Mouse (Mus musculus) gastrocnemius, postnatal 4 days (tissue): ENCODE results near the gene Kansl2. TPM values are rescaled to one million over a fixed set of nuclear protein-coding genes. Genes with fewer than 3 reads are reported as not detected.
"Not testable (repeated sequence)": the region's sequence is repeated elsewhere in the genome, so short reads cannot be mapped to it uniquely, and the experiment has no call there.

Source experiments
- DNase-seq, 2 experiments: peaks; one replicate each; pipeline ENCODE4 v3.0.0; 2021 to 2022; ENCODE audit warnings: low spot score in 2 of 2, mixed read lengths in 2 of 2
- total RNA-seq, 2 experiments: library from RNA; stranded (reverse); gene quantifications; 2 replicates each; pipeline ENCODE4 v1.2.3; 2021

The Kansl2 gene
- total RNA-seq, 2 experiments from 2014 or later, result 75.4 to 83.9 TPM

DNA sequence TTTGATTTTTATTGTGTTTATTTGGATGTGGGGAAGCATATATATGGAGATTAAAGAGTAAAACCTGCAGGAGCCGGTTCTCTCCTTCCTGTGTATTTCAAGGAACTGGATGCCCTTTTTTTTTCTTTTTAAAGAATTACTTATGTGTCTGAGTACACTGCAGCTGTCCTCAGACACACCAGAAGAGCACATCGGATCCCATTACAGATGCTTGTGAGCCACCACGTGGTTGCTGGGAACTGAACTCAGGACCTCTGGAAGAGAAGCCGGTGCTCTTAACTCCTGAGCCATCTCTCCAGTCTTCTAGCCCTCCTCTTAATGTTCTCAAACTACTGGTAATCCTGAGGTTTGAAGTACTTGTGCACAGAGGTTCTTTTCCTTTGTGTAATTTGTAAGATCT, 3.9 kb upstream of the Kansl2 start:
- no peak for DNase-seq

GRCm38 (mm10) chr15:98536828-98537510, 2.9 kb upstream of the Kansl2 start:
- DNase-seq, result no peak

- DNase-seq, result no peak
Observed at GRCm38 (mm10) chr15:98535921-98536320, 1.9 kb upstream of the Kansl2 start.

DNA sequence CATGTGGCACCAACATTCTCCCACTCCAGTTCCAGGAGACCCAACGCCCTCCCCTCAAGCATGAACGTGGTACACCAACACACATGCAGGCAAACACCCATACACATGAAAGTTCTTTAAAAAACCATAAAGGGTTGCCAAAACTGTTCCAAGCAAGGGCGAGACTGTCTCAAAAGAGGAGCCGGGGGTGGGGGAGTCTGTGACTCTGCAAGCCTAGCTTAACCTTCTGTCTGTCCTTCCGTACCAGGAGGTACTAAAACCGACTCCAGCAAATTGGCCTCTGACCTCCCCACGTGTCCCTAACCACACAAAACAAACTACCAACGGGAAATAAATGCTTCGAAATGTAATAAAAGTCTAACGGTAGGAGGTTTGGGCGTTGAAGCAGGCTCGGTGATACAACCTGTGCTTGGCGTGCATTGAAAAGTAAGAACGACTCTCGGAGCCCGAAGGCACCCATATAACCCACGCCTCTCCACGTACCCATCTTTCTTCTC, 981 bp downstream of the Kansl2 start:
- DNase-seq, result no peak

DNA sequence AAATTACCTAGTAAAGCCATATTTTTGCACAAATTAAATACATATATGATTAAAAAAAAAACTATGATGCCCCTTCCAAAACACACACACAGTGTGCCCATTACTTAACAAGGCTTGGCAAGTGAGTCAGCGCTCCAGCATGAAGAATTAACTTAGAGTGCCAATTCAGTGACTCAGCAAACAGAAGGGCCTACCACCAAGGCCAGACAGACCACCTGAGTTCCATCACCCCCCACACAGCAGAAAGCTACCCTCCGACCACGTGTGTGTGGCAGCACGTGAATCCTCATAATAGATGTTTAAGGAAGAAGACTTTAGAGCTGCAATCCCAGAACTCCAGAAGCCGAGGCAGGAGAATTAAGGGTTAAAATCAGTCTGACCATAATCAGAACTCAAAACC, 1.8 kb downstream of the Kansl2 start:
- no peak for DNase-seq

DNA sequence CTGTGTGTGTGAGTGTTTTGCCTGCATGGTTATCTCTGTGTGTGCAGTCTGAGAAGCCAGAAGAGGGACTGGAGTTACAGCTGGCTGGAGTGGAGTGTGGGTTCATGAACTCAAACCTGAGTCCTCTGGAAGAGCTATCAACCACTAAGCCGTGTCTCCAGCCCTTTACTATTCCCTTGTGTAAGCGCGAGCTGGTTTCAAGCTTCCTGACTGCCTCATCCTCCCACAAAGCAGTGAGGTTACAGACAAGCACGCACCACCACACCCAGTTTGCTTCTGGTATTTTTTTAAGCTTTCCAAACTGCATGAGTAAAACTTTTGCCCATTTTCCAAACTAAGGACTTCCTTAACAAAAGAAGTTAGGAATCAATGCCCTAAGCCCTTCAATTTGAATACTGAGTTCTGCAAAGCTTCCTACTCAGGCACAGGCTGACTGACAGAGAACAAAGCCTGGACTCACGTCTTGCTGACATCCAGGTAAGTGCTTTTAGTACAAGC, 5.9 kb downstream of the Kansl2 start:
- DNase-seq, result no peak

DNA sequence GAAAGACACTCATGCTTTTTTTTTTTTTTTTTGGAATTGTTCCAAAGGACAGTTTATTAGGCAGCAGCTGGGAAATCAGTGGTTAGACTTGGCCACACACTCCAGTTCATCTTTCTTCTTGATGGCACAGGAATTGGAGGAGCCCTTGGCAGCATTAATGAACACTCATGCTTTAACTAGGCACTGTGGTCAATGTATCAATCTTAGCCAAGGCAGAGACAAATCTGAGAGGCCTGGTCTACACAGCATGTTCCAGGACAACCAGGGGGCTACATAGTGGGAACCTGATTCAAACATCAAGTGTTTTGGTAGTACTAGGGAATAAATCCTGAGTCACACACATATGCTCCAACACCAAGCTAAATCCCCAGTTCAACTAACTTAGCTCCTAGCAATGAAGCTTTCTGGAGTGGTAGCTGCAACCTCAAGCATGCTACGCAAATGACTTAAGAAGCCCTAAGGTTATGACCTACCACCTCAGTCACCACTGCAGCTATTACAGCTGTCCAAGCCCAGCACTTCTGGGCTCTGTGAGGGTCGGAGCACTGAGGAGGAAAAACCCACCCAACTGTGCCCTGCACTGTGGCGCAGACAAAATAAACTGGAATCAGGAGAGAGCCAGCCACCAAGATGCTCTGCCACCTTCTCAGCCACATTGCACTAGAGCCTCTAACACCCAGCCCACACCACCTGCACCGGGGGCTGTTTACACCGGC, 6.8 kb downstream of the Kansl2 start:
- no peak for DNase-seq

DNA sequence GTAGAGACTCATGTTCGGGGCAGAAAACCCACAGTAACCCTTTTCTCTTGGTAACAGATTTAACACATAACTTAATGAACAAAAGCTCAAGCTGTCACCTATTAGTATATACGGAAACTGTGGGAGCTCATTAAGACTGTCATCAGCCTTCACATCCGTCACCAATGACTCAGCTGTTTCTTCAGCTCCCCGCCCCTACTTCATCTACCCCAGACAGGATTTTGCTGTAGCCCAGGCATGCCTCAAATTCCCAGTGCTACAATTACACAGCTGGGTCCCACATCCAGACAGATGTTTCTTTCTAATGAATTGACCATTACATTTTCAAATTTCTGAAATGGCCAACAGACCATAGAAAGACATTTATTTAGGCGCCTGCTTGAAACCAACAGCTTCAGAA, 8.0 kb downstream of the Kansl2 start:
- no peak for DNase-seq

- DNase-seq, result no peak
Observed at GRCm38 (mm10) chr15:98521245-98521644, 12.8 kb downstream of the Kansl2 start.

- peak in 1 of 2 experiments; percentile 40 for DNase-seq
Observed at GRCm38 (mm10) chr15:98517380-98518355, 16.4 kb downstream of the Kansl2 start.

DNA sequence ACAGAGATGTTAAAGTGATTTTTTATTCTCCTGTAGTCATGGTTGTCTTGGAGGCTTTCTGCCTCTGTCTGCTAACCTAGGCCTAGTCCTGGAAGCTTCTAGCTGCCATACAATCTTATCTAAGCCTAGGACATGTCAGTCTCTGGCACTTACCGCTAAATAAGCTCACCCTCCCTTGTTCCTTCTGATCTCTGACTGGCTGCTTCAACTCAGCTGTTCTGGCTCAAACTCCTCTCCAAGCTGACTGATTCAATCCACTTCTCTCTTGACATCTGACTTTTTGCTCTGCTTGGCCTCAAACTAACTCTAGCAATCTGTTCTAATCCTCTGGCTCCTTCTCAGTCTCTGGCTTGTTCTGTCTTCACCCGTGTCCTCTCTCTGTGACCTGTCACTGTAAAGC, 19.2 kb downstream of the Kansl2 start:
- not testable (repeated sequence) for DNase-seq

DNA sequence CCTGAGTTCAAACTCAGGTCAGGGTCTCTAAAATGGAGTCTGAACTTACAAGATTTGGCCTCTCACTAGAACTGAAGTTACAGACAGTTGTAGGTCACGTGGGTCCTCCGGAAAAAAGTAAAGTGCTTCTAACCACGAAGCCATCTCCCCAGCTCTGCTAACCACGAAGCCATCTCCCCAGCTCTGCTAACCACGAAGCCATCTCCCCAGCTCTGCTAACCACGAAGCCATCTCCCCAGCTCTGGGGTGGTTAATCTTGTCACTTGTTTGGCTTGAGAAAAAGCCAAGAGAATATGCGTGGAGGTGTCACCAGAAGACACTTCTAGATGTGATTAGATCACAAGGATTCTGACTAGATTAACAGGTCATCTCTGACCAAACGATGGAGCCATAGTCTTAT, 19.9 kb downstream of the Kansl2 start:
- DNase-seq, result no peak

DNA sequence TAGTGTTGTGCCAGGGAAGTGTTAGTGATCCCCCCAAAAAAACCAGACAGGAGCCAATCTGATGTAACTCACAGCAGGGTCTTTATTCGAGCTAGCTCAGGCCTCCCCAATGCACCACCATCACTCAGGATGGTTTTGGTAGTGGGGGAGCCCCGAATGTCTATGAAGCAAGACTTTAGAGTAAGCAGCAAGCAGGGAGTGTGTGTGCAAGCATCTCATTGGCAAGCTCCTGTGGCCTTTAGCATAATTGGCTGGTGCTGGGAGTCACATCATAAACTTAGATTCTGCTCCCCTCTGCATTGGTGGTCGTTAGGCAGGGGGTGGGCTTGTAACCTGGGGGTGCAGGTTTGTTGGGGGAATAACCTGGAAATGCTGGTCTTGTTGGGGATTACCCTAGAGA, 20.4 kb downstream of the Kansl2 start:
- not testable (repeated sequence) for DNase-seq

DNA sequence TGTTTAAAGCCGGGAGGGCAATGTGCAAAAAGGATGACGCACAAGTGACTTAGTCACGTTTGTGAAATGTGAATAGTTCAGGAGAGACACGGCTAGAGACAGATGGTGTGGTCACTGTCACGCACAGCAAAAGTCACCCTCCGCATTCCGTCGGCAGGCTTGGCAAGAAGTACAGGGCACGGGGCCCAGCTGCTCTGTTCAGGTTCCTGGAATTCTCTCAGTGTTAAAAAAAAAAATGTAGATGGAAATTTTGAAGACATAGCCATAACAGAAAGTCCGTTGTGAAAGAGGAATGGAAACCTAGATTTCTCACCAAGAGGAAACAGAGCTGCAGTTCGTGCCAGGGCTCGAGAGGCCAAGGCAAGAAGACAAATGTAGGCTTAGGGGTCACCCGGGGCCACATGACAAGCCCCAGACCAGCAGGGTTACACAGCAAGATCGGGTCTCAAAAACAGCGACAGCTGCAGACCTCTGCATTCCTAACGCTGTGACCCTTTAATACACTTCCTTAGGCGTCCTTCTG, 21.2 kb downstream of the Kansl2 start:
- peak; percentile 50 to 75 for DNase-seq

- no peak for DNase-seq
Observed at GRCm38 (mm10) chr15:98512232-98512631, 21.8 kb downstream of the Kansl2 start.

DNA sequence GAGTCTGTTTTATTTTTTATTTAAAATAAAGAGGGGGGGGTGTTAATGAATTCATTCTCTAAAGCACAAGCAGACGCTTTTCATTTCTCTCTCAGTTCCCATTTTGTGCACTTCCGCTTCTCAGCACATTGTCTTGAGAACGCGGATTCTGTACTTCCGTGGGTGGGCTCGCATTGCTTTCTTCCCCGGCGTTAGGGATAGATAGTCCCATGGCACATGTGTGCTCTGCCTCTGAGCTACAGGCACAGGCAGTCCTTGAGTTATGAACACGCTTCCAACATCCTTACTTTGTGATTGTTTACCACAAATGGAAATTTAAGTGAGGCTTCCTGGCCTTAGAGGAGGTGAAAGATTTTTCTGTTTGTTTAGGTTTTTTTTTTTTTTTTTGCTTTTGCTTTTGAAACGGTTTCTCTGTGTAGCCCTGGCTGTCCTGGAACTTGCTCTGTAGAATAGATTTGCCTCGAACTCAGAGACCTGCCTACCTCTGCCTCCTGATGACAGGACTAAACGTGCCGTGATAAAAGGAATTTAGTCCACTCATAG, 22.6 kb downstream of the Kansl2 start:
- DNase-seq, result no peak

- DNase-seq, result peak; percentile 66 to 80
Observed at GRCm38 (mm10) chr15:98510438-98511385, 23.4 kb downstream of the Kansl2 start.

- no peak for DNase-seq
Observed at GRCm38 (mm10) chr15:98509387-98509786, 24.7 kb downstream of the Kansl2 start.

GRCm38 (mm10) chr15:98507321-98507720, 26.7 kb downstream of the Kansl2 start:
- DNase-seq, result no peak
